Mouse (Mus musculus): ENCODE measurements around the gene Trip12. TPM values are rescaled to one million over a fixed set of nuclear protein-coding genes. Genes with fewer than 3 reads are reported as not detected.

Gene Trip12
- total RNA-seq, 2 experiments from 2014 or later = 218 to 235 TPM

DNA sequence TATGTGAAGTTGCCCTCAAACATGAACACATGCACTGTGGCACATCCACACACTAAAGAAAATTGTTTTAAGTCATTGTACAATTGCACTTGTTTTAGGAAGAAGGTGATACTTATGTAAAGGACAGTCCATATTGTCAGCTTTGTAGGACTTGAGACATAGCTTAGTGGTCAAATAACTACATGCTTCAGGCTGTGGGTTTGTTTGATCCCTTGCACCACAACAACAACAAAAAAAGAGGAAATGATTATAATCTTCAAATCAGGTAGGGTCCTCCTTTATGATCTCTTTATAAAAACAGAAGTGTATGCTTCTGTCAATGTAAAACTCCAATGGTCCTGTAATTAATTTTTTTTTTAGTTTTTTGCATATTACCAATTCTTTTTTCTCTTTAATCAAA is 41.1 kb downstream of the Trip12 start:
- DNase-seq = no peak
- intact Hi-C loops (cut with DNase I) = no loop called here

DNA sequence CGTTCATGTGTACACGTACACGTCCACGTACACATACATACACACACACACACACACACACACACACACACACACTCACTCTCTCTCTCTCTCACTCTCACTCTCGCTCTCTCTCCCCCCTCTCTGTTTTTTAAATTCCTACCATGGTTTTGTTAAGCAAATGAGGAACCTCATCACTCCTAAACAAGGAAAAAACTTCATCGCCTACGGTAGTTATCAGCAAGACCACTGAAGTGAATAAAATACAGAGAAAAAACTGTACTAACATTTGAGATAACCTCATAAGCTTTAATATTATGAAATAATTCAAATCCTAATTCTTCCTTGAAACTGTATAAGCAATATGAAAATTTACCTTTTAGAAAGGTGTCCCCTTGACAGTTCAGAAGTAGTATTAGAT is 45.0 kb downstream of the Trip12 start:
- DNase-seq = no peak
- intact Hi-C loops (cut with DNase I) = no loop called here

DNA sequence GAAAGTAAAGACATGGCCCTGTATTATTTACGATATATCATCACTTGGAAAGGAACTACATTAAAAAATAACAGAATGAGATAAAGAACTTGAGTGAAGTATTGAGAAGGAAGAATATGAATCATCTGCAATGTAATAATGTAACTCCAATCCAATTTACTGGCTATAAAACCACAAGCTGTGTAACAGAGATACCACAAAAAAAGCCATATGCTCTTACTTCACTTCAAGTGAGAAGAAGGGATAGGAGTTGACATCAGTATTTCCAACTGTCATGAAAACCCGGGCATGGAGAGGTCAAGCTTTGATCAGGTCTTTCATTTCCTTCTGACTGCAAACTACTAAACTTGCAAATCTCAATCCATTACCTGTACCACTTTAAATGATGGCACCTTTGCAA is 48.9 kb downstream of the Trip12 start:
- intact Hi-C loops (cut with DNase I) = no loop called here
- no peak for DNase-seq

DNA sequence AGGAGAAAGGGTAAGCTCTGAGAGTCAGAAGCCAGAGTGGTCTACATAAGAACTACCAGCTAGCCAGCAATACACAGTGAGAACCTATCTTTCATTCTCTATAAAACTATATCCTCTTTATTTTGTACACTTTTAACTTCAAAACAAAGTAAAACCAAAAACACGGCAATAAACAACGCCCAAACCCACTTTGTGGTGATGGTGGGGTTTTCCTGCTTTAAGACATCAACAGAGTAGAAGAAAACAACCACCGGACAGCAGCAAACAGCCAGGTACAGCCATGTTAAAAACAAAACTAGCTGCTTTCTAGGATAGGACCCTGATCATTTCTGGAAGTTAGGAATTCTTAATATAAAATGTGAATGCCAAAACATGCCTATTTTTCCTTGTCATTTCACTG is 59.7 kb downstream of the Trip12 start:
- intact Hi-C loops (cut with DNase I) = no loop called here
- DNase-seq = no peak

DNA sequence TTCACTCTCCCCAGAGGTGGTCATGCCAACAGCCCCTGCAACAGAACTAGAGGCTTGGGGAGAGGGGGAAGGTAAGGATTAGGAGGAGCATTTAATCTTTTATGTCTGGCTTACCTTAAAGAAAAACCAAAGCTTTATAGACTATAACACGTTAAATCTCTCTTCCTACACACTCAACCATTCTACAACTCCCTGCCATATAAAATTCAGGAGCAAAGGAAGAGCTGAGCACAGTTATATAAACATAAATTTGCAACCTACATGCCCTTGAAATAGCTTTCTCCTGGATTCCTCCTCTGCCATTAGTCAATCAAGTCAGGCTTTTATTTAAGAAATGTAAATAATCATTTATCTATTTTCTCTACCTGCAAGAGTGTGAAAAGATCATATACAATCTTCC is 62.9 kb downstream of the Trip12 start:
- no peak for DNase-seq
- intact Hi-C loops (cut with DNase I) = no loop called here

DNA sequence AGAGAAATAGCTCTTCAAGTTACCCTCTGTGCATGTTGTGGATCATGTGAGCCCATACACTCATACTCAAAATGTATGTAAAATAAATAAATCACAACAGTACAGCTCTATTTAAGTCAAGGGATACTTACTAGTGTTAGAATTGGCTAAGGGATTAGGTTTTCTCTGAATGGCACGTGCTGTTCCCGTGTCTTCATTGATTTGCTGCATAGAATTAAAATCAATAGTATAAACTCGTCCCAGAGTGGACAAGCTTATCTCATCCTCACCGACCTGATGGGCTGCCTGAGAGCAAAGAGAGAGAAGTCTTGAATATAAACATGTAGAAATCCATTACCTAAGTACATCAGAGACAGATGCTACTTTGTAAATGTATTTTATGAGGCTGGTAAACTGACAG is 81.5 kb downstream of the Trip12 start:
- intact Hi-C loops (cut with DNase I) = no loop called here
- no peak for DNase-seq

DNA sequence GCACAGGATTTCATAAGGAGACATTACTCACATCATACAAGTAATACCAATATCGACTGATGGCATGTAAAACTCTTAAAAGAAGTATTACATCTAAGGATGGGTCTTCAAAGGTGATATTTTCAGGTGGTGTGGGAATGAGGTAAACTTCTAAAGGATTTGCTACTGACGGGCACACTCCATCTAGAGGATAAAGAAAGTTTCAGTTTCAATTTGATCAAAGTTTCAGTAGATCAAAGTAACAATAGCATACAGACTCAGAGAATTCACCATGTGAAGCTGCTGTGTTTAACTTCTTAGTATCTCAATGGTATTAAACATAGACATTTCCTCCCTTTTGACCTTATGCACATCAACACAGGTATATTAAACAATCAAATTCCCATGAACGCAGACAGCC is 98.2 kb downstream of the Trip12 start:
- intact Hi-C loops (cut with DNase I) = no loop called here

DNA sequence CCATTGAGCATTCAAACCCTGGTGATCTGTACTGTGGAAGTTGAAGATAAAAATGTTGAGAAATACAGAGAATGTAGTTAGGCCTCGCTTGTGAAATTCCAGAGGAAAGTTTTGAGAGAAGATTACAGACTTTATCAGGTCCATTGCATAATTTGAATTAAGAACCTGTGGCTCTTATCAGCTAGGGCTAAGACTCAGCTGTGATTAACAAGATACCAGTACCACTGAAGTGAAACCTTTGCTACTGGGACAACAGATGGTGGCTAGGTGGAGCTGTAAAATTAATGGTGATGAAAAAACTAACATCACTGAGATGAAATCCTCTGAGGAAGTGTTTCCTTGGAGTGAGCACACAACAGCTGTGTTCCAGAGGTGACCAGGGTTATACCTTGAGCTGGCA is 100.2 kb downstream of the Trip12 start:
- intact Hi-C loops (cut with DNase I) = no loop called here
- DNase-seq = no peak

More for the DNA sequence above, 98.2 kb downstream of the Trip12 start:
- no peak for DNase-seq

DNA sequence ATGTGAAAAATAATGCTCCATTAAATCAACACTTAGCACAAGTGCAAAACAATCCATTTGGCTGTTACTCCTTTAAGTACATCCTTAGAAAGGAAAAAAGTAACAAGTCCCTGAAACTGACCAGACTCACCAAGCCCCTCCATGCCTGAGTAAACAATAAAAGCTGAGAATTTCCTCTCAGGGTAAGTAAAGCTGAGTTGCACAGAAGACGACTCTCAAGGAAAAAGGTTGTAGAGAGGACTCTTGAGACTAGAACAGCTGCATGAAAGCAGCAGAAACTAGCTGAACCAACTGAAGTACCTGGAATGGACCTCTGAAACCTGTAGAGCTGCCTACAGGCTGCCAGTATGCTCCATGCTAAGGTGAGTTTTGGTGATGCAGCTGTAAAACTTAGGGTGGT is 103.2 kb downstream of the Trip12 start:
- no peak for DNase-seq
- intact Hi-C loops (cut with DNase I) = no loop called here

DNA sequence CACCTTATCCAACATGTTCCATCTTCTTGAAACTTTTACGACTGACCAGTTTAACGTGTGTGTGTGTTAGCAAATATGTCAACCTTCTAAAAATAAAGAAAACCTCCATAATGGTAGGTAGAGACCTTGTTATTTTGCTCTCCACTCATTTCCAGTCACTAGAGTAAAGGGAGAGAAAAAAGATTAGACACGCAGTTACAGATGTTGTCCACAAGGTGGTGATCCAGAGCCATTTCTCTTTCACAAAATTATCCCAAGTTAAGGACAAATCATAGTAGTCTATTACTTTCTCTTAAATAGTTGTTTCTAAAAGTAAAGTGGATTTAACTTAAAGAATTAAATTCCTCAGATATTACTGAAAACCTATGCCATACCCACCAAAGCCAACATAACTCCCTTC is 106.5 kb downstream of the Trip12 start:
- intact Hi-C loops (cut with DNase I) = no loop called here

DNA sequence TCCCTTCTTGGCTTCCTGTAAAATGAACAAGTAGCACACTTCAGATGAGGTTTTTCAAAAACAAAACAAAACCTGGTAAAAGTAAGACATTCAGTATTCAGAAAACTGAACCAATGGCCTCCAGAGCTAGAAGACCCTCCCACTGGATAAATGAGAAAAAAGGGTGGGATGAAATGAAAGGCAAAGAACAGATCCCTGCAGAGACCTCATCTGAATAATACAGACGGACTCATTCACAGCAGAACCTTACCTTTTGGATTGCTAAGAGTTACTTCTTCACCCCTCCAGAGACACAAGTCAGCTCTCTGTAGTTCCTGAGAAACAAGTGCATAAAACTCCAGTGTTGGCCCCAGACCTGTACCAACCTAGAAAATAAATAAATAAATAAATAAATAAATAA is 108.6 kb downstream of the Trip12 start:
- intact Hi-C loops (cut with DNase I) = no loop called here
- no peak for DNase-seq

More for the DNA sequence above, 106.5 kb downstream of the Trip12 start:
- DNase-seq = no peak

DNA sequence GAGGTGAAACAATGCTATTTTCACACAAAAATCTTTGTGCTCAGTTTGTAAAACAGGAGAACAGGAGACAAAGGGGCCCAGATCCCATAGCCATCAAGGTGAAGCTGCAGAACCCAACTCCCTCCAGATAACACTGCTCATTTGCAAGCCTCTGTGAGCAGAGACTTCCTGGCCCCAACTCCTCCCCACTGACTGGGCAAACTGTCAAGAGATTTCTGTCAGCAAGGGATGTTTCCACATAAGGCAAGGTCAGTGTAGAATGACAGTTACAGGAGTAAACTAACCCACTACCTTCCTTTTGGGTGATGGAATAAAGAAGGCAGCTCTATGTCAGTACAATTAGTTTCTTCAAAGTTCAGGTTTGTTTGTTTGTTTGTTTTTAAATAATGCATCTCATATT is 117.5 kb downstream of the Trip12 start:
- intact Hi-C loops (cut with DNase I) = no loop called here

DNA sequence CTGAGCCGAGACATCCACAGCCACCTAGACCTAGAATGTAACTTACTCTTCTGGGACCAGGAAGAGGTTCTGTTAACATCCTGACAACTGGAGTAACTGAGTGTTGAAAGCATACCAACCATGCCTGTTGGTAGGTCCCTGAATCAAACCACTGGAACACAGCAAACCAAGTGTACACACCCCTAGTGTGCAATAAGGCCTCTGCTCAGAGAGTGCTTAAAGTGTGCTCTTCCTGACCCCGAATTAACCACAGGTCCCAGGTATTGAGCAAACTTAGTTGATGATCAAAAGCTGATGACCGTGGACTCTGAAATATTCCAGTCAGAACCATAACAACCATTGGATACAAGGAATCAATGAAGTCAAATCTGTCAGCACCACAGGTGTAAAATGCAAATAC is 117.9 kb downstream of the Trip12 start:
- intact Hi-C loops (cut with DNase I) = no loop called here
- no peak for DNase-seq

More for the DNA sequence above, 117.5 kb downstream of the Trip12 start:
- no peak for DNase-seq

DNA sequence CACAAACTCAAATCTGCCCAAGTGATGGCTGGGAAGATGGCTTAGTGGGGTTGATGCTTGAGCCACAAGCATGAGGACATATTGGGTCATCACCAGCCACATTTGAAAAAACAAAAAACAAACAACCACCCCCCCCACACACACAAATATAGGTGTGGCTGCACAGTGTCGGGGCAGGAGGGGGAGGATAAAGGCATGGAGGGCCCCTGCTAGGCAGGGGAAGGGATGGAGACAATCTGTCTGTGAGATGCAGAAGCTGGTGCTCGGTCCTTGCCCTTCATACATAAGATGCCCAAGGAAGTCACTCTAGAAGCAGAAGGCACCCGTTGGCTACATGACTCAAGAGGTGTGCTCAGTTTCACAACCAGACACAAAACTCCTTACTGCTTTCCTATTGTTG is 118.4 kb downstream of the Trip12 start:
- no peak for DNase-seq

DNA sequence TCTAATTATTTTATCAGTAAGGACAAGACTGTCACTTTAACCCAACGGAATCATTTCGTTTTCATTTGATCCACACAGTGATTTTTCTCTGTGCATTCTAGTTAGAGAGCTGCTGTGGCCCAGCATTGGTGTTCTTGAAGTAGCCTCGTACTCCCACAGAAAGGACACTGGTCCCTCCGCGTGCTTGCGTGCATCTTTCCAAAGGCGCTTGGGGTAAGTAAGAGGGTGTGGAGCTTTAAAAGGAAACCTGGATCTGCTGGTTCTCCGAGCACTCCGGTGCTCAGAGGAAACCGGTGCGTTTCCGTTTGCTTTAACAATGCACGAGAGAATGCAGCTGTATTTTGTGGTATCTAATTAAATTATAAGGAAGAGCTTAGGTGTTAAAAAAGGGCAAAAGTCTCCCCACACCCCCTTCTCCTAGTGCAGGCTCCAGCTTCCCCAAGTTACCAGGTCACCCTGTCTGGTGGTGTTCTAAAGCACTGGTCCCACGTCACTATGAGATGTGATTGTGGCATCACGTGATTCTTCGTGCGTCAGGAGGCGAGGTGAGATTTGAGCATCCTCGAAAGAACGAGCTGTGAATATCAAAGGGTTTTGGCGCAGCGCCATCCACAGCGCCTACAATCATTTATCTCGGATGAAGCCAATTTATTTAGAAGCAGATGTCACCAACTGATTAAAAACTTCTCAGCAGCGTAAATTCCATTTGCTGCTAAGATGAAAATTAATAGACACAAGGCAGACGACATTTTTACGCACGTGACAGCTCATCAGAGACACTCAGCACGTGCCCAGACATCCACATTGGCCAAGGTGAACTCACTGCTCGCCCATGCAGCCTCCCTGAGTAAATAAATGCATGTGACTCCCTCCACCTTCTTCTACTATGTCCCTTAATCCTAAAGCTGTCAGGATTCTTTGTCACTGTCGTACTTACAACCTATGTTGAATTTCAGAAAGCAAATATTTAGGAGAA is 130.2 kb downstream of the Trip12 start:
- peak; percentile 55 for DNase-seq
- intact Hi-C loops (cut with DNase I) = no loop called here

More for the DNA sequence above, 118.4 kb downstream of the Trip12 start:
- intact Hi-C loops (cut with DNase I) = no loop called here

DNA sequence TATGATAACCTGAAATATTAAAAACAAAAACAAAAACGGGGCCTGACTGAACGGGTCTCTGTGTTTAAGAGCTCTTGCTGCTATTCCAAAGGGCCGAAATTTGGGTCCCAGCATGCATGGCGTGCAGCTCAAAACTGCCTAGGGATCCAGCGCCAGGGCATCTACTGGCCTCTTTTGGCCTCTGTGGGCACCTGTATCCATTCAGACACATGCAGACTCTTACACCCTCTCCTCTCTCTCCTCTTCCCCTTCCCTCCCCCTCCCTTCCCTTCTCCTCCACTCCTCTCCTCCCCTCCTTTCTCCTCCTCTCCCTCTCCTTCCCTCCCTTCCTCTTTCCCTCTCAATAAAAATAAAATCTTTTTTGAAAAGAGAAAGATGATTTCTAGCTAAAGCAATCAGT is 130.9 kb downstream of the Trip12 start:
- intact Hi-C loops (cut with DNase I) = no loop called here
- peak; percentile 32 for DNase-seq

DNA sequence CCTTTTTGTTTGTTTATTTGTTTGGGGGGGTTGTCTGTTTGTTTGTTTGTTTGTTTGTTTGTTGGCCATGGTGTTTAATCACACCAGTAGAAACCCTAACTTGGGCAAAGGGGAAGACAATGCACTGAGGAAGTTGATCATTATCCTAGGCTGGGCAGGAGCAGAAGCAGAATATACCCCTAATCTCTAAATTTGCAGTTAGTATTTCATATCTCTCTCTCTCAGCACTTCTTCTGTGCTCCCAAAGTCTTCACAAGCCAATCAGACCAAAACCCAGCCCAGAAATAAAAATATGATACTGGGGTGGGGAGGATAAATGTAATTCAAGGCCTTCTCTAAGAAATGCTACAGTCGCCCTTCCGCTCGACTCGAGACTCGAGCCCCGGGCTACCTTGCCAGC is 140.1 kb downstream of the Trip12 start:
- intact Hi-C loops (cut with DNase I) = no loop called here
- no peak for DNase-seq

DNA sequence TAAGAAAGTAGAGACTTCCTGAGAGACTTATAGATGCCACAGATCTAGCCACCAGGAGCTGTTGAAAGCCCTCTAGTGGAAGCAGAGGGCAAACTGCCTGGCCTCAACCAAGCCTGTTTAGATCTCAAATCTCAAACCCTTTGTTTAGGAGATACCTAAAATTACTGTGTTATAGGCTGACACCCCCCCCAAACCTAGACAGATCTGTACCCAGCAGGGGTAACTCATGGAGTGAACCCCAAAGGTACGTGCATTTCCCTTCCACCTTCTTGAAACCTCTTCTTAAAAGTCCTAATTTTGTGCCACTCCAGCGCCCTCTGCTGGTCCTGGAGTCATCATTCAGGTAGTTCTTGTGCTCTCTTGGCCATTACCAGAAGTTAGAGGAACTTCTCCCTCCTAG is 143.2 kb downstream of the Trip12 start:
- peak; percentile 86 for DNase-seq
- intact Hi-C loops (cut with DNase I) = loop anchor here (5.0 to 10.0 kb wide), 5 partner anchors 112 to 970 kb away; no protein-coding TSS in a partner anchor

DNA sequence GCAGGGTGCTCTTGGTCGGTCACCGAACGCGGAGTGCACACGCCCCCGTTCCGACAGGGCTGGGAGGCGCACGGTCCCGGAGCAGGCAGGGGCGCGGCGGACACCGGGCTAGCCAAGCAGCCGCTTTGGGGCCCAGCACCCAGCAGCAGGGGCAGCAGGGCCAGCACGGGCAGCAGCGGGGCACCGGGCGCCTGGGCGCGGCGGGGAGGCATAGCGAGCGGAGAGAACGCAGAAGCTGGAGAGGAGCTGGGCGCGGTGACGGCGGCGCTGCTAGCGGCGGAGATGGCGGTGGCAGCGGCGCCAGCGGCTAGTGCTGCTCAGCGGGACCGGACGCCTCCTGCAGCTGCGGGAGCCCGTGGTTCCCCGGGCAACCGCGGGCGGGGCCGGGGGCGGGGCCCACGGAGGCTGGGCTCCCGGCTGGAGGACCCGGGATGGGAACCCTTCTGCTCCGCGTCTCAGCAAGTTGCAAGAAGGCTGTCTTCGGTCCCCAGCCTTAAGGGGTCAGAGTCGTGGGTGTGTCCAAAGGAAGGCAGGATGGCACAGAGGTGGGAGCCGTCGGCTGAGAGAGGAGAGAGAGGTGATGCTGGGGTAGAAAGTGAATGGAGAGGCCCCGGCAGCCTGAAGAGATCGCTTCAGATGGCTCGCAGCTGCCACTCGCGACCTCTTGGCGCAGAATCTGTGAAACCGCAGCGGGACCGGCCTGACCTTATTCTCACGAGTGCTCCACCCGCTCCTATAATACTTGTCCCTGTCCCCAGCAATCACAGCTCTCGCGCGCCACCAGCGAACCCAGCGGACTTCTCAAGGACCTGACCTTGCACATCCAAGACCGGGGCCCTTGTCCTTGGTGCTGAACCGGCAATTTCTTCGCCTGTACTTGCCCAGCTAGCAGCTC is 144.6 kb downstream of the Trip12 start, which contains the start of gene Dner:
Dner (minus strand) TSS at position 705 of the 895 bp plus-strand sequence.
- intact Hi-C loops (cut with DNase I) = loop anchor here (5.0 to 10.0 kb wide), 5 partner anchors 111 to 968 kb away; no protein-coding TSS in a partner anchor
- peak; percentile 84 for DNase-seq

DNA sequence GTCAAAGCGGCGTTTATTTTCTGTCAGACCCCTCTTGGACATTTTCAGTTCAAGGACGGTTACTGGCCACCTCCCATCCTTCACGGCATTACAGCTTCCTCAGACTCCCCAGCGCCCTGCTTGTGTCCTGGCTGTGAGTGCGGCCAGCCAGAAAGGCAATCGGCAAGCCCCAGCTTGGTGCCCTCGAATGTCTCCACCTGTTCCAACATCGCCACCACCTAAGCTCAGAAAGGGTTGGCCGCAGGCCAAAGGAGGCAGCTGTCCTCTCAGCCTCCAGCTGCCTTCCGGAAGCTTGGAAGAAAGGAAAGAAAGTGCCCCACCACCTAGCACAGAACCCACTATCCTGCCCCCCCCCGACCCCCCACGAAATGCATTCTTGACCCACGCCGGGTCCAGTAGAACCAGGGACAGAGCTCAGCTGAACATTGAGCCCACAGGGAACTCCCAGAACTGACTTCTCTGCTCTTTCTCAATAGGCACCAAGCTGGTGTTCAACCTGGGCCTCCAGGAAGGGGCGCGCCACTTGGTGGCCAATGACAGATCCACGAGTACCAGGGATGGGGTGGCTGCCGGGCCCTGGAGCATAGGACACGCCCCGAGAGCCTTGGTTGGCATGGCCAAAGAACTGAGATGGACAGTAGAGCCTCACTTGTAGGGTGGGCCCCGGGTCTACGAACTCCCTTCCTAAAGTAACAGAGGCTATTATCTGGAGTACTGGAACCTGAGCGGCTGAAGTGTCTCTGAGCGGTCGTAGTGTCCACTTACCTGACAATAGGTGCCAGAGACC is 145.4 kb downstream of the Trip12 start:
- intact Hi-C loops (cut with DNase I) = loop anchor here (5.0 to 10.0 kb wide), 6 partner anchors 73 to 968 kb away; no protein-coding TSS in a partner anchor
- peak; percentile 92 for DNase-seq
